Mouse (Mus musculus): ENCODE results near the gene Rbm20. TPM values are rescaled to one million over a fixed set of nuclear protein-coding genes. Genes with fewer than 3 reads are reported as not detected.
A peak's percentile ranks its signal among the peaks of the same experiment; 100 is the strongest.
"Not testable (repeated sequence)": the region's sequence is repeated elsewhere in the genome, so short reads cannot be mapped to it uniquely, and the experiment has no call there.

Gene Rbm20
- total RNA-seq (2015) (0.05 TPM in 1 of 2 replicates, not detected in the other), total RNA-seq (2017) (0.03 and 0.17 TPM in 2 replicates)

DNA sequence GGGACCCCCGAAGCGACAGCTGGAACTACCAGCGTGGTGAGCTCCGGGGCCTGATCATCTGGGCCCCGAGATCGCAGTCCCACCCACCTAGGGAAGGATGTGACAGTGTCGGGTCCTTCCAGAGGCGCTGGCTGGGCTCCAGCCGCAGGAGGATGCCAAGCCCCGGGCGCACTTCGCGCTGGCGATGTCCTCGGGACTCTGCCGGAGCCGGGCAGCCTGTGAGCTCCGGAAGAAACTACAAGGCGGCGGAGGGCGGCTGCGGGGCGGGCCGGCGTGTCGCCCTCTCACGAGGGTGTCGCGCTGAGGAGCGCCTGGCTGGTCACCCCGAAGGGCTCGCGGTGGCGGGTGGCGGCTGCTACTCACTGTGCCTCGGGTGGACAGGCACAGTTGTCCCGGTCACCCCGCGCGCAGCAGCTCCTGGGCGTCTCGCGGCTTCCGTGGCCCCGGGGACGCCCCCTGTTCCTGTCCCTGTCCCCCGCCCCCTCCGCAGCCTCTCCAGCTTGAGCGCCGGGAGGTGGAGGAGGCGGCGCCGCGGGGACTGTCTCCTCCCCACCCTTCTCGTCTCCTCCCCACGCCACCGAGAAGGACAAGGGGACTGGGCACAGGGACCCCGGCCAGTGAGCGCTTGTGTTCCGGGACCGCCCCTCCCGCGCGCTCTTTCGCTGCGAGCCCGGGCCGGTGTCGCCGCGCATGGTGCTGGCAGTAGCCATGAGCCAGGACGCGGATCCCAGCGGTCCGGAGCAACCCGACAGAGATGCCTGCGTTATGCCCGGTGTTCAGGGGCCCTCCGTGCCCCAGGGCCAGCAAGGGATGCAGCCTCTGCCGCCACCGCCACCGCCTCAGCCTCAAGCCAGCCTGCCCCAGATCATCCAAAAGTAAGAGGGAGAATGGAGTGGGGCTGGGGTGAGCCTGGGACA, at the start of gene Rbm20:
TSS of gene Rbm20 (plus strand) at position 589 of the 917 bp plus-strand sequence.
- ATAC-seq (replicated peaks; ENCODE audit: poor library complexity), result peak; percentile 37

DNA sequence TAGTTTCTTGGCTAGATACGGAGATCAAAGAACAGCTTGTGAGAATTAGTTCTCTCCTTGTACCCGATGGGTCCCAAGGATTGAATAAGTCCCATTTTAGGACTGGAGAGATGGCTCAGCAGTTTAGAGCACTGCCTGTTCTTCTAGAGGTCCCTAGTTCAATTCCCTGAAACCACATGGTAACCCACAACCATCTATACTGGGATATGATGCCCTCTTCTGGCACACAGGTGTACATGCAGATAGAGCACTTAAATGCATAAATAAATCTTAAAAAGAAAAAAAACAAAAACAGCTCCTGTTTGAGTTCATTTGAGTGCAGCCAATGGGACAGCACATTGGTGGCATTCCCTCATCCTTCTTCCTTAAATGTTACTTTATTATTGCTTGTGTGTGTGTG, 39.1 kb upstream of the Rbm20 start:
- peak; percentile 57 for ATAC-seq (replicated peaks; ENCODE audit: poor library complexity)

DNA sequence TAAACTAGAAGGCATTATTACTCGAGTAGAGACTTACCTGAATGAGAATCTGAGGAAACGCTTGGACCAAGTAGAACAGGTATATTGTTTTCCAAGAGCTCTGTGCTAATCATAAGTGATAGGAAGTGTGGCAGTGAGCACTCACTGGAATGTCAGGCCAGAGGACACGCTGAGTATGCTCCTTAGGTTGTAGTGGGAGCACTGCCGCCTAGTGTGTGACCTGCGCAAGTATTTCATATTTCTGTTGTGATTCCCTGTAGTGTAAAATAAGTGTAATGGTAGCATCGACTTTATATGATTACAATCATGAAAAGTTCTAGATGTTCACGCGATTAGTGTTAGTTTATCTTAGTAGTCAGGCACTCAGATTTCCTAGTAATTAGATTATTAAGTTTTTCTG, 38.4 kb upstream of the Rbm20 start:
- ATAC-seq (replicated peaks; ENCODE audit: poor library complexity), result 0 out of 2 replicates have a peak, but pooled peaks have one; percentile 23

- no peak for ATAC-seq (replicated peaks; ENCODE audit: poor library complexity)
These were observed 33.0 kb upstream of the Rbm20 start for GRCm38 (mm10) chr19:53644020-53644595.

DNA sequence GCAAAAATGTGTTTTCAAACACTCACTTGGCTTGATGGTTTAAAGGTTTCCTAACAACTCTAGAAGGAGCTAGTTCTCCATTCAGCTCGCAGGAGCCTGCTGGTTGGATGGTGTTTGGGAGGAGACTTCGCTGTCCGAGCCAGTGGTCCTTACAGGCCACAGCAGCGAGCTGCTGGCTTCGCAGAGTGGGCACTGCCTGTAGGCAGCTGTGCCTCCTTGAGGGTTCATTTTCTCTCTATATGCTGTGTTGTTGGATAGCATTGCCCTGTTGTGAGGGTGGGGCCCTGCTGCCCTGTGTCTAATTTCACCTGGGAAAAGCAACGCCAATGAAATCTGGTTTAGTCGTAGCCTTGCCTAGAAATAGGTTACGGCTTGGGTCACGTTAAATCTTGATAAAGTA, 29.8 kb upstream of the Rbm20 start:
- ATAC-seq (replicated peaks; ENCODE audit: poor library complexity), result no peak

GRCm38 (mm10) chr19:53648056-53648455, 29.1 kb upstream of the Rbm20 start:
- ATAC-seq (replicated peaks; ENCODE audit: poor library complexity), result peak; percentile 22; the same call in 1 of the 2 replicates

GRCm38 (mm10) chr19:53648802-53649236, 28.3 kb upstream of the Rbm20 start:
- ATAC-seq (replicated peaks; ENCODE audit: poor library complexity), result peak; percentile 90

GRCm38 (mm10) chr19:53649361-53649760, 27.7 kb upstream of the Rbm20 start:
- no peak for ATAC-seq (replicated peaks; ENCODE audit: poor library complexity)

- ATAC-seq (replicated peaks; ENCODE audit: poor library complexity), result no peak
These were observed 27.3 kb upstream of the Rbm20 start for GRCm38 (mm10) chr19:53649802-53650201.

- ATAC-seq (replicated peaks; ENCODE audit: poor library complexity), result no peak
These were observed 26.2 kb upstream of the Rbm20 start for GRCm38 (mm10) chr19:53650921-53651320.

DNA sequence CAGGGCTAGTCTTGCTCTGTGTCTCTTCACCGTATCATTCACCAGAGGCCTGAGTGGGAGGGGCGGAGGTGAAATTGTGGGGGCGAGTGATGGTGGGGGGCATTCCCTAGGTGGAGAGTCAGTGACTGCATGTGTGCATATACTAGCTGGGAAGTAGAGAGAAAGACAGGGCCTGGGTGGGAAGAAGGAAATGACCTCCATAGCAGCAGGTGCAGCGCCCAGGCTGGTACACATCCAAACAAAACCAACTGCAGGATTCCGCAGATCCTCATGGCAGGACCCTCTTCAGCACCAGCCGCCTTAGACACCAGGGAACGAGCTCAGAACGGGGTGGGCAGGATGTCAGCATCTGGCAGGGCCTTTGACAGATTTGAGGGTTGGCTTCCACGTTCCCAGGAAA, 24.8 kb upstream of the Rbm20 start:
- no peak for ATAC-seq (replicated peaks; ENCODE audit: poor library complexity)

DNA sequence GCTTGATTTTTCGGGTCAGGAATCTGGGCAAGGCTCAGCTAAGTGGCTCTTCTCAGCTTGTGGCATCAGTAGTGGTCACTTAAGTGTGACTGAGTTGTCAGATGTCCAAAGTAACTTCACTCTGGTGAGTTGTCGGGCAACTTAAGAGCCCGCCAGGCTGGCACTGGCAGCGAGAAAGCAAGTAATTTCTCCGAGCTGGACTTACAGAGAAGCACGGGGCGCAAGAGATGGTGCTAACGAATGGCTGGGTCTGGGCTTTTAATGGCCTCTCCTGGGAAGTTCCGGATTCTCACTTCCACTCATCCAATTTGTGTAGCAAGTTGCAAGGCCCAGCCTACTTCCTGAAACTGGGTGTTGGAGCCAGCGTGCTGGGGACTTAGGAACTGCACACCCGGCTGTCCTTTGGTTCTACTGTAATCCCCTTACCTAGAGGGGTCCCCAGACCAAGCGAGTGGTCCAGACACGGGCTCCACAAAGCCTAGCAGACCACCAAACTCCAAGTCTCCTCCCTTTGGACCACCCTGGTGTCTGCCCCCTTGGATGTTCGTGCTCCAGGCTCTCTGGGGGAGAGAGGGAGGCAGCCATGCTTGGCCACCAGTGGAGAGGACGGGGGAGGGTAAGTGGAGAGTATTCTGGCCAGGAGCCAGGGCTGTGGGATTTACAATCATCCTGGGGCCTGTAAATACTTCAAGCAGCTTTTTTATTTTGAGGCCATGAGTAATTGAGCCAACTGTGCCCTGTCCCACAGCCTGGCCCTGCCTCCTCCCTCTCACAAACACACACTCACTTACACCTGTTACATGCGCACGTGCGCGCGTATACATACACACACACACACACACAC, 23.3 kb upstream of the Rbm20 start:
- ATAC-seq (replicated peaks; ENCODE audit: poor library complexity), result no peak

DNA sequence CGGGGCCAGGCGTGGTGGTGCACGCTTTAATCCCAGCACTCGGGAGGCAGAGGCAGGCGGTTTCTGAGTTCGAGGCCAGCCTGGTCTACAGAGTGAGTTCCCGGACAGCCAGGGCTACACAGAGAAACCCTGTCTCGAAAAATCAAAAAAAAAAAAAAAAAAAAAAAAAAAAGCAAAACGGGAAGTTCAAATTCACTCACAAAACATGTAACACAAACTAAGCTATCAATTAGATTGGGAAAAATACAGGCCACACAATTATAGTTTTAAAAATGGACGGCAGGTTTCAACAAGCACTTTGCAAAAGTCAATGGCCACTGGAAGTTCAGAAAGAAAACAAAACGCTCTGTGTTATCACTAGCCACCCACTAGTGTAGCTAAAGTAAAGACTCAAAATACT, 20.7 kb upstream of the Rbm20 start:
- not testable (repeated sequence) for ATAC-seq (replicated peaks; ENCODE audit: poor library complexity)

DNA sequence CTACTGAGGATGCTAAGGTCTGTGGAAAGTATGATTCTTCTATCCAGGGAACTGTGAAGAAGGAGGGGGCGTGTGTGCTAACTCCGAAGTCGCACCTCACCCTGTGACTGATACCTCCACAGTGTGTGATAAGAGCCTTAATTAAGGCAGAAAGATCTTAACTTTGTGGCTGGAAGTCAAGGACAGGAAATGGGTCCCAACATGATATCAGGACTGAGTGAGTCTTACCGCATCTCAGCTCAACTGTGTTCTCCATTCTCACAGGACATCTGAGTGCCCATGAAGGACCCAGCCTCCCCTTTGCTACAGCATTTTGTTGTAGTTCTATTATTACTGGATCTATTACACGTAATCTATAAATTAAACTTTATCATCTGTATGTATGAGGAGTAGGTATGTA, 19.7 kb upstream of the Rbm20 start:
- ATAC-seq (replicated peaks; ENCODE audit: poor library complexity), result 0 out of 2 replicates have a peak, but pooled peaks have one; percentile 9

- ATAC-seq (replicated peaks; ENCODE audit: poor library complexity), result no peak
These were observed 16.2 kb upstream of the Rbm20 start for GRCm38 (mm10) chr19:53660722-53661420.

DNA sequence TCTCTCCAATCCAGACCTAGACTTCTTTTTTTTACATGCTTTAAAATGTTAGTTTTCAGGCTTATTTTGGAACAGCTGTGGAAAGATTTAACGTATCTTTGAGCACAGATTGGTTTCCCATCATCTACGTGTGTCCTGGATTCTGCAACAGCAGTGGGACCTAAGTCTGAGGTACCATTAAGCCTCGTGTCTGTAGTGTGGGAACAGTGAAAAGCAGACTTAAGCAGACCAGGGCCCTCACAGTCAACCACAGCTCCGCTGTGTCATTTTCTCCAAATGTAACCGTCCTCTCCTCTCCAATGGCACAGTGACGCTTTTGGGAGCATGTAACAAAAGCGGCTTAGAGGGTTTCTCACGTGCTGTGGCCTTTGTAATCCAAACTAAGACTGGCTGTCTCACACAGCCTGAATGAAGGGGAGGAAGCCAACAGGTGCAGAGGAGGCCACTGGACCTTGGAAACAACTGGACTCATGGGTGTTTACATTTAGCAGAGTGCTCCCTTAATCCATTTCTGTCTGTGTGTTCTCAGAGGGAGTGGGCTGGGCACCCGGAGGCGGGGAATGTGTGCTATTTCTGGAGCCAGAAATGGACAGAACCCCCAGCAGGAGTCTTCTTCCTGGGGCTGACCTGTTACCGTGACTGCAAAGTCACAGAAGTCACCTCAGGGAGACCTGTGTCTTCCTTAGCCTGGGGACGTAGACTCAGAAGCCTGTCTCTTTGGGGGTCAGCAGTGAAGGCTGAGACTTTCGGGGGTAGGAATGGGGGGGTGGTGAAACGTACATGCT, 15.0 kb upstream of the Rbm20 start:
- no peak for ATAC-seq (replicated peaks; ENCODE audit: poor library complexity)

- no peak for ATAC-seq (replicated peaks; ENCODE audit: poor library complexity)
These were observed 12.3 kb upstream of the Rbm20 start for GRCm38 (mm10) chr19:53664831-53665230.

- no peak for ATAC-seq (replicated peaks; ENCODE audit: poor library complexity)
These were observed 11.7 kb upstream of the Rbm20 start for GRCm38 (mm10) chr19:53665391-53665790.

- ATAC-seq (replicated peaks; ENCODE audit: poor library complexity), result no peak
These were observed 10.4 kb upstream of the Rbm20 start for GRCm38 (mm10) chr19:53666708-53667107.

DNA sequence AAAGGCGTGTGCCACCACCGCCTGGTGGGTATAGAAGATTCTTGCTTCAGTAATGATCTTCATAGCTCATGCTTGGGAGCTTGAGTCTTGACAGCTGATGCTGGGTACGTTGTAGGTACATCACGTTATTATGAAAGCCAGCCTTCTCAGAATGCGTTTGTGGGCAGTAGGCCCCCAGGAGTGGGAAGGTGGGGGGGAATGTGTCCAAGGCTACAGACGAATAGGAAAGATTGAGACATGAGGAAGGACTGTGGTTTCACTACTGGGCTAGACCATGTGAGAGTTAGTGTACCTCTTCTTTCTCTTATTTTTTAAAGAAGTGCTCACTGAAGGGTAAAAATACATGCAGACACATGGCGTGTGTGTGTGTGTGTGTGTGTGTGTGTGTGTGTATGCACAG, 8.3 kb upstream of the Rbm20 start:
- peak; percentile 88 for ATAC-seq (replicated peaks; ENCODE audit: poor library complexity)
